Mouse (Mus musculus) left cerebral cortex, postnatal 4 days (tissue): ENCODE measurements at regions not wholly inside any gene's neighbourhood (a gene's known extent, or its start where the extent isn't known, plus 50 kb on each side); places are given as distances from the start of the nearest gene placed in this dataset.

ENCODE experiments used
- DNase-seq: peaks from one replicate; pipeline ENCODE4 v3.0.0-alpha.2; 2022
- intact Hi-C: fragments of 180-260 bp; cut with DNase I; formaldehyde crosslinking; loops from one replicate; pipeline ENCODE4 v1.15.1; 2025

DNA sequence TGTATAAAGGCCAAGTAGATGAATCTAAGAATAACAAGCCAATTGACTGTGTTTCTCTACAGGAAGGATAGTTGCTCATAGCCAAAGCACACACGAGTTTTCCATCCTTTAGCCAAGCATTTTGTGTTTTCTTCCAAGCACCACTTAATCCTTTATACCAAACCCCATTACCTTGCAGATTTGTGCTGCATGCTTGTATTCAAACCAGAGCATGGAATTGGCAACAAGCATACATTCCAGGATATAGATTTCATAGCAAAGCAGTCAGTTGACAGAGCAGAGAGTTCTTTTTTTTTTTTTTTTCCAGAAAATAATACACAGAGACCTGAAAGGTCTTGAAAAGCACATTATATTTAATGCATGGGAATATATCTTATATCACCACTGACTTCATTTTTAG lies 169.9 kb downstream of the Pom121l12 start:
- DNase-seq: no peak

DNA sequence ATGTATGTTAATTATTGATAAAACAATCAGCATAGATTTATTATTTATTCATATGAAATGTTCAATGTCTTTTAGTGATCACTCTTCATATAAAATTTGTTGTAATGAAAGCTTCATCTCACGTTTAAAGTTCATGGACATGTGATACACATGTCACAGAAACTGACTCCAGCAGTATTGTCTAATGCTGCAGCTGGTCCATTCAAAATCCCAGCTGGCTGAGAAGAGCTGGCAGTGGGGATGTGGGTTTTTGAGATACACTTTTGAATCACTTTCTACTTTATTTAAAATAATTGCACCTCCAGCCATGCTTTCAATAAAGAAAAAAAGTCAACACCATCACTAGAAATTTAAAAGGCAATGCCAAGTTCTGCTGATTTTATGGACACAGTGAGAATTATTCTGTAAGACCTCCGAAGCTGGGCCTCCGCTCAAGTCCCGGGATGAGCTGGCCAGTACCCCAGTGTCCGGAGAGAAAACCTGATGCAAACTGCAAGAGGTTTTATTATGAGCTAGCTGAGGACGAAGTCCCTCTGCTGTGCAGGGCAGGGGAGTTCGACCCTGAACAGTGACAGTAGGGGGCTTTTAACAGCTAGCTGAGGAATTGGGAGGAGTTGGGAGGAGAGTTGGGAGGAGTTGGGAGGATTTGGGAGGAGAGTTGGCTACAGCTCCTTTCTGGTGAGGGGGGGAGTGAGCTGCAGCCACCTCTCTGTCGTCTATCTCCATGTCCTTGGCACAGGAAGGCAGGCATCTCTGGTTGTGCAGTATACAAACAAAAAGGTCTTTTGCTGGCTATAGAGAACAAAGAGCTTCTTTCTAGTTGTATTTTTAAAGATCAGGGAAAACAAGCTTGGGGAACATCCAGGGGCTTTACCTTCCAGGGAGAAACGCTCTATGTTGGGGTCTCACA lies 170.6 kb downstream of the Pom121l12 start:
- DNase-seq: peak; percentile 18
- intact Hi-C loops: no loop called here

More for the DNA sequence above, 169.9 kb downstream of the Pom121l12 start:
- intact Hi-C loops: no loop called here

DNA sequence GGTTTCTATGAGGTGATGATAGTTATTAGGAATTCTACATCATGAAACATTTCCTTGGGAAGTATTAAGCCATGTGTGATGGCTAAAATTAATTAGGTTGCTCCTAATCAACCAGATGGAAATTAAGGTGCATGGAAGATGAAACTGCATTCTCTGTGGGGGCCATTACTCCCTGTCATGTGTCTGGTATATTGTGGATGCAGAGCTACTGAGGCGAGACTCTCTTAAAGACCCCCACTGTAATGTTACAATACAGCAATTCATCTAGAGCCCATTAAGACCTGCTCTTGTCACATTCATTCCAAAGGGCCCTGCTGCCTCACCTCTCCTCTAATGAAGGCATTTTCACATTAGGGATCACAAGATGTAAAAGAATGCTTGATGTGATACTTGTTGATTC lies 199.2 kb downstream of the Pom121l12 start:
- no peak for DNase-seq
- intact Hi-C loops: no loop called here

DNA sequence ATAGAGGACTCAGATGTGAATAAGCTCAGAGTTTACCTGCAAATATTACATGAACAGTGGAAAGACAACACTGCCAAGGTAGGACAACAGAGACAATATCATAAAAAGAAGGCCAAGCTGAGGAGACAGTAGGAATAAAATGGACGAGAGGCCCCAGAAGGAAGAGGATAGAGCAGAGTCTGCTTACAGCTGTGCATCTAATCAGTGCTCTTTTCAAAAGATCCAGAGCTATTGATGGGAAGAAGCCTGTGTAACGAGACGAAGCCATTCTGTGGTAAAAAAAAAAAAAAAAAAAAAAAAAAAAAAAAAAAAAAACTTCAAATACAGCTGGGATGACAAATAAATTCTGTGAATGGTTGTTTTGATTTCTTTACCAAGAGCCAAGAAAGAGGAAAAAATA lies 200.2 kb downstream of the Pom121l12 start:
- intact Hi-C loops: no loop called here
- no peak for DNase-seq

DNA sequence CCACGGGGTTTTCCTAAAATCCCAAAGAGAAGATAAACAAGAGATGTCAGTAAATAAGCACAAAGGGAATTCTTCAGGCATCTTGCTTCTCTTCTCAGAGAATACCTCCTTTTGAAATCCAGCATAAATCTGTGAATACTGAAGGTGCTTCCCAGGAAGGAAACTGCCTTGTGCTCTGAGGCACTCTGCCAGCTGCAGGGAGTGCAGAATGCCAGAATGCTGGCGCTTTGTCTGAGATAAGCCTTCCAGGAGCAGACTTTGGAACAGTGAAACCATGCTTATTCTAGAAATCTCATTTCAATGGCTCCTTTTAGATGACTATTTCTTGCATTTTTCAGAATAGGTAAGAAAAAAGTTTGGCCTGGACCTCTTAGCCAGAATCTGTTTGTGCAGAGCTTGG lies 219.9 kb downstream of the Pom121l12 start:
- intact Hi-C loops: no loop called here
- DNase-seq: peak; percentile 36
